In genomic region chr10:87858939-87859338, GRCm38 (mm10) we compare ENCODE assay signal across 8 mouse cellular contexts. TPM values are rescaled to one million over a fixed set of nuclear protein-coding genes. Genes with fewer than 3 reads are reported as not detected.
DNase-seq lines count a peak whose midpoint lies in the region; ATAC-seq and TF ChIP-seq lines count a peak whose summit lies in the region.

No protein-coding gene starts in this region.

- H3K9me3 ChIP-seq in embryonic facial prominence, embryonic 14.5 days (ENCODE audit: control insufficient read depth, low read length), result peaks cover 6% of the 10 kb centered on the region; the same call in 1 of the 2 replicates
- H3K9me3 ChIP-seq in hindbrain, embryonic 12.5 days (replicated peaks), result no peaks in the 10 kb centered on the region
- H3K9me3 ChIP-seq in stomach, embryonic 15.5 days, result no peaks in the 10 kb centered on the region

- DNase-seq in gastrocnemius, postnatal 25 days, result peak; percentile 26
- no peak for DNase-seq in gastrocnemius, postnatal 14 days
- peak; percentile 94 for DNase-seq in embryonic facial prominence, embryonic 14.5 days (ENCODE audit: low spot score)
- peak; percentile 77 for DNase-seq in liver, adult 2 months (ENCODE audit: extremely low read depth, low read depth, low spot score)
- DNase-seq in spleen, postnatal 4 days (ENCODE audit: low spot score in 2 of 2), result no peak
- no peak for DNase-seq in thymus, adult 2 months

- 11% methylated on average over 6 of the region's 6 CpGs for WGBS in embryonic facial prominence, embryonic 14.5 days
- 53% methylated on average over 6 of the region's 6 CpGs for WGBS in hindbrain, embryonic 12.5 days
- 0% methylated on average over 6 of the region's 6 CpGs for WGBS in liver, adult 2 months
- WGBS in stomach, embryonic 15.5 days, result 8% methylated on average over 6 of the region's 6 CpGs
- 2% methylated on average over 6 of the region's 6 CpGs for WGBS in thymus, adult 2 months

- peak overlapping the region; percentile 75 for H3K4me2 ChIP-seq in embryonic facial prominence, embryonic 14.5 days (ENCODE audit: low read depth, low read length)
- H3K4me2 ChIP-seq in hindbrain, embryonic 12.5 days (replicated peaks), result 0 out of 2 replicates have a peak overlapping the region, but pooled peaks have one; percentile 81
- H3K4me2 ChIP-seq in stomach, embryonic 15.5 days, result peak overlapping the region; percentile 67

- no peak for TF ChIP-seq POLR2A in liver, adult 2 months (IDR thresholded peaks at IDR 0.05; ENCODE audit: extremely low read depth, insufficient read depth, low read length)
- no peak for TF ChIP-seq POLR2A in thymus, adult 2 months (IDR thresholded peaks at IDR 0.05; ENCODE audit: control insufficient read depth, extremely low read depth, insufficient read depth, low read length, poor library complexity)

- peaks cover 8% of the 10 kb centered on the region; the same call in 1 of the 2 replicates for H3K79me2 ChIP-seq in liver, adult 2 months (ENCODE audit: control insufficient read depth, insufficient read depth, low read length)

- TF ChIP-seq CTCF in liver, adult 2 months (IDR thresholded peaks at IDR 0.05; ENCODE audit: low read depth, low read length), result no peak
- TF ChIP-seq CTCF in thymus, adult 2 months (IDR thresholded peaks at IDR 0.05; ENCODE audit: borderline replicate concordance, control insufficient read depth, extremely low read depth, insufficient read depth, low read length, poor library complexity), result no peak

- peak overlapping the region; percentile 80 for H3K9ac ChIP-seq in embryonic facial prominence, embryonic 14.5 days (ENCODE audit: low read depth, low read length)
- H3K9ac ChIP-seq in hindbrain, embryonic 12.5 days, result no peak overlapping the region
- peak overlapping the region; percentile 75 for H3K9ac ChIP-seq in liver, adult 2 months (ENCODE audit: low read depth, low read length)
- no peak overlapping the region for H3K9ac ChIP-seq in stomach, embryonic 15.5 days

- no peaks in the 10 kb centered on the region for H3K36me3 ChIP-seq in embryonic facial prominence, embryonic 14.5 days (ENCODE audit: control insufficient read depth, insufficient read depth, low read length)
- H3K36me3 ChIP-seq in hindbrain, embryonic 12.5 days, result no peaks in the 10 kb centered on the region
- H3K36me3 ChIP-seq in liver, adult 2 months (ENCODE audit: control insufficient read depth, insufficient read depth, low read length), result peaks cover 7% of the 10 kb centered on the region; the same call in 1 of the 2 replicates
- no peaks in the 10 kb centered on the region for H3K36me3 ChIP-seq in stomach, embryonic 15.5 days
- no peaks in the 10 kb centered on the region for H3K36me3 ChIP-seq in thymus, adult 2 months (ENCODE audit: control insufficient read depth, insufficient read depth, low read length)

- H3K4me1 ChIP-seq in embryonic facial prominence, embryonic 14.5 days (ENCODE audit: control insufficient read depth, insufficient read depth, low read length), result peaks cover 41% of the 10 kb centered on the region
- H3K4me1 ChIP-seq in hindbrain, embryonic 12.5 days, result peaks cover 26% of the 10 kb centered on the region
- H3K4me1 ChIP-seq in liver, adult 2 months (ENCODE audit: control insufficient read depth, insufficient read depth, low read length), result peaks cover 16% of the 10 kb centered on the region
- peaks cover 18% of the 10 kb centered on the region for H3K4me1 ChIP-seq in stomach, embryonic 15.5 days
- H3K4me1 ChIP-seq in thymus, adult 2 months (replicated peaks; ENCODE audit: control insufficient read depth, insufficient read depth, low read length), result no peaks in the 10 kb centered on the region

- peak overlapping the region; percentile 96 for H3K27ac ChIP-seq in embryonic facial prominence, embryonic 14.5 days (replicated peaks; ENCODE audit: low read depth, low read length)
- peak overlapping the region; percentile 44; the same call in 1 of the 2 replicates for H3K27ac ChIP-seq in hindbrain, embryonic 12.5 days
- peak overlapping the region; percentile 89 for H3K27ac ChIP-seq in liver, adult 2 months (replicated peaks; ENCODE audit: insufficient read depth, low read depth, low read length)
- peak overlapping the region; percentile 95 for H3K27ac ChIP-seq in stomach, embryonic 15.5 days
- no peak overlapping the region for H3K27ac ChIP-seq in thymus, adult 2 months (ENCODE audit: control insufficient read depth, insufficient read depth, low read length)

- peak; percentile 52 for ATAC-seq in embryonic facial prominence, embryonic 14.5 days (ENCODE audit: low read depth)
- no peak for ATAC-seq in hindbrain, embryonic 12.5 days (ENCODE audit: low FRiP score)
- ATAC-seq in stomach, embryonic 15.5 days (ENCODE audit: insufficient read depth, low FRiP score, low read depth), result 0 out of 2 replicates have a peak, but pooled peaks have one; percentile 41

- H3K27me3 ChIP-seq in embryonic facial prominence, embryonic 14.5 days (replicated peaks; ENCODE audit: control insufficient read depth, insufficient read depth, low read length), result no peaks in the 10 kb centered on the region
- H3K27me3 ChIP-seq in hindbrain, embryonic 12.5 days, result 0 out of 2 replicates have a peak, but pooled peaks cover 5% of the 10 kb centered on the region
- H3K27me3 ChIP-seq in liver, adult 2 months (ENCODE audit: control insufficient read depth, insufficient read depth, low read length), result no peaks in the 10 kb centered on the region
- no peaks in the 10 kb centered on the region for H3K27me3 ChIP-seq in stomach, embryonic 15.5 days (replicated peaks)
- no peaks in the 10 kb centered on the region; the same call in 1 of the 2 replicates for H3K27me3 ChIP-seq in thymus, adult 2 months (ENCODE audit: control insufficient read depth, insufficient read depth, low read length)

- peak overlapping the region; percentile 51 for H3K4me3 ChIP-seq in embryonic facial prominence, embryonic 14.5 days (ENCODE audit: low read depth, low read length)
- H3K4me3 ChIP-seq in hindbrain, embryonic 12.5 days, result peak overlapping the region; percentile 40; the same call in 1 of the 2 replicates
- H3K4me3 ChIP-seq in liver, adult 2 months (ENCODE audit: insufficient read depth, low read depth, low read length), result peak overlapping the region; percentile 79
- peak overlapping the region; percentile 54 for H3K4me3 ChIP-seq in stomach, embryonic 15.5 days (replicated peaks)
- no peak overlapping the region for H3K4me3 ChIP-seq in thymus, adult 2 months (ENCODE audit: control insufficient read depth, insufficient read depth, low read length)

- intact Hi-C loops in gastrocnemius, postnatal 14 days (cut with DNase I; ENCODE audit: low total_unique reads), result no loop called here

RNA-seq across cellular contexts. Expression of gene Igf1, which starts 0.9 kb away (rescaled TPM):
- 10 to 100 TPM; 29.5 to 30.2 TPM for total RNA-seq in gastrocnemius, postnatal 25 days (2021)
- total RNA-seq in gastrocnemius, postnatal 14 days (2021), result 10 to 100 TPM; 39.7 to 63.6 TPM
- polyA plus RNA-seq in embryonic facial prominence, embryonic 14.5 days (2014; fragmentation: Nextera tagmentation; extraction: Ambion mirVana), result 142 and 158 TPM in 2 replicates
- polyA plus RNA-seq in hindbrain, embryonic 12.5 days (2016; fragmentation: Nextera tagmentation; extraction: Ambion mirVana), result 21.3 and 32.7 TPM in 2 replicates
- total RNA-seq in liver, adult 2 months (2014; rRNA removed), result 244 and 252 TPM in 2 replicates
- 1,223 and 1,483 TPM in 2 replicates for polyA plus RNA-seq in liver, adult 2 months (2012; rRNA removed)
- polyA plus RNA-seq in stomach, embryonic 15.5 days (2015; fragmentation: Nextera tagmentation; extraction: Ambion mirVana), result 119 and 121 TPM in 2 replicates
- 57.5 and 59.2 TPM in 2 replicates for polyA plus RNA-seq in thymus, adult 2 months (2012; rRNA removed)

Comparison
In these comparisons a context has a peak if more than half of its experiments do, and no peak if none do; other contexts are left out.
1. DNase-seq: peak in gastrocnemius, postnatal 25 days (single experiment), embryonic facial prominence, embryonic 14.5 days (single experiment) and liver, adult 2 months (single experiment); none in gastrocnemius, postnatal 14 days (single experiment), spleen, postnatal 4 days (0 of 2) and thymus, adult 2 months (single experiment).
2. H3K9ac ChIP-seq: peak in embryonic facial prominence, embryonic 14.5 days (single experiment) and liver, adult 2 months (single experiment); none in hindbrain, embryonic 12.5 days (single experiment) and stomach, embryonic 15.5 days (single experiment).
3. Peak in every context shown above with its lines, with median percentiles within 50 percentile points of each other: H3K4me2 ChIP-seq.